ENCODE assay signal across 23 mouse cellular contexts in genomic region chr1:161761556-161761955, GRCm38 (mm10). TPM values are rescaled to one million over a fixed set of nuclear protein-coding genes. Genes with fewer than 3 reads are reported as not detected.
A peak's percentile ranks its signal among the peaks of the same experiment; 100 is the strongest.
DNase-seq lines count a peak whose midpoint lies in the region; ATAC-seq lines count a peak whose summit lies in the region.
"Had no signal": no experiment of that assay in that cellular context is flagged by ENCODE, and none has a peak within 500 bp of the region (broad histone marks: within the 10 kb centered on the region; RNA-seq: fewer than 3 reads in every experiment).

No protein-coding gene starts in this region.

- peak; percentile 74 for ATAC-seq in activated CD4-positive, CD25-positive, alpha-beta regulatory T cell, adult 4 months
- ATAC-seq: forebrain, embryonic 16.5 days had no signal

- DNase-seq in A20 (ENCODE audit: low read depth, low spot score): peak; percentile 19
- peak; percentile 82 for DNase-seq in CD4-positive, CD25-positive, alpha-beta regulatory T cell, adult 2 months (ENCODE audit: low read depth, low spot score)
- peak; percentile 28 for DNase-seq in splenic B cell, adult 2 months (ENCODE audit: low read depth, low spot score)
- DNase-seq in cerebellum, adult 9-10 months: no peak
- no peak for DNase-seq in left cerebral cortex, postnatal 10 days (ENCODE audit: extremely low spot score in 1 of 2, low spot score in 2 of 2)
- DNase-seq in lung, postnatal 10 days: no peak
- DNase-seq: adrenal gland, postnatal 10 days; cerebellum, adult 11 months; cerebellum, adult 8-10 months; cerebellum, postnatal 25 days; gastrocnemius, postnatal 10 days; heart, adult 18-20 months; heart, postnatal 14 days had no signal

- intact Hi-C loops in left cerebral cortex, postnatal 10 days (cut with DNase I): no loop called here

- no peaks in the 10 kb centered on the region for H3K27me3 ChIP-seq in splenic B cell, adult 2 months (ENCODE audit: control insufficient read depth, insufficient read depth, low read length, poor library complexity, severe bottlenecking)
- H3K27me3 ChIP-seq: embryonic facial prominence, embryonic 13.5 days; forebrain, embryonic 12.5 days; heart, embryonic 15.5 days had no signal

- no peaks in the 10 kb centered on the region for H3K36me3 ChIP-seq in splenic B cell, adult 2 months (ENCODE audit: control insufficient read depth, insufficient read depth, low read length, poor library complexity, severe bottlenecking)
- H3K36me3 ChIP-seq: embryonic facial prominence, embryonic 13.5 days; forebrain, embryonic 12.5 days; heart, embryonic 15.5 days had no signal

RNA-seq across cellular contexts. Expression of gene Fasl, which starts 26.7 kb away (rescaled TPM):
- 10 to 100 TPM; 11.3 to 16.4 TPM for polyA plus RNA-seq in activated CD4-positive, CD25-positive, alpha-beta regulatory T cell, adult 4 months (2017; shearing (Covaris generic))
- under 1 TPM in 1 of 2 experiments, not detected in 1; 0.36 TPM for total RNA-seq in left cerebral cortex, postnatal 10 days (2021)
- total RNA-seq: adrenal gland, postnatal 10 days; adrenal gland, postnatal 4 days; gastrocnemius, postnatal 10 days; gastrocnemius, postnatal 4 days; heart, postnatal 14 days had no signal
- polyA plus RNA-seq: embryonic facial prominence, embryonic 13.5 days; forebrain, embryonic 12.5 days; heart, embryonic 11.5 days; hindbrain, embryonic 14.5 days; intestine, embryonic 14.5 days had no signal

Comparison
In these comparisons a context has a peak if more than half of its experiments do, and no peak if none do; other contexts are left out.
1. DNase-seq: peak in A20 (single experiment), CD4-positive, CD25-positive, alpha-beta regulatory T cell, adult 2 months (single experiment) and splenic B cell, adult 2 months (single experiment); none in cerebellum, adult 9-10 months (single experiment), left cerebral cortex, postnatal 10 days (0 of 2) and lung, postnatal 10 days (single experiment).